Mouse (Mus musculus) mammary gland, adult 2 months (tissue): ENCODE measurements around the gene Olfr1318. TPM values are rescaled to one million over a fixed set of nuclear protein-coding genes. Genes with fewer than 3 reads are reported as not detected.

Experiments
- polyA plus RNA-seq: library from polyadenylated mRNA; depleted of rRNA; stranded (reverse); fragments of >200 nt; gene quantifications from 2 replicates; pipeline ENCODE4 v1.2.3, GENCODE M21; 2012; ENCODE audit warnings: low replicate concordance; rRNA removed

Gene Olfr1318
- not detected in 2 replicates for polyA plus RNA-seq

GRCm38 (mm10) chr2:112153898-112154297 is at the start of gene Olfr1318:
Olfr1318 (plus strand) TSS chr2:112154198.

DNA sequence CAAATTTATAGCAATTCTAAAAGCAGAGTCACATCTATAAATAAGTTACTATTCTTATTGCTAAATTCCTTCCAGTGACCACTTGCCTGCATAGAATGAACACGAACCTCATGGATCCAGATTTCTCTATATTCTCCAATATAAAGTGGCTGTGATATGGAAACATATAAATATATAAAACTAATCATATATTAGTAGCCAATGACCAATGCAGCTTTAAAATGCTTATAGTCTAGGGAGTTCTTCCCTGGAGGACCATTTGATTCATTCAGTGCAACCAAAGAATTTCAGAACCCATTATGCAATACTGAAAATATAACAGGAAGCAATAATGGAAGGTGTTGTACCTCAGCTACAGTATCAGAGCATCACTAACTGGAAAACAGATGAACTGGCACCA is 38.7 kb upstream of the Olfr1318 start, which contains the start of gene Olfr1315-ps1:
TSS of gene Olfr1315-ps1 (minus strand) at position 101 of the 400 bp plus-strand sequence.

DNA sequence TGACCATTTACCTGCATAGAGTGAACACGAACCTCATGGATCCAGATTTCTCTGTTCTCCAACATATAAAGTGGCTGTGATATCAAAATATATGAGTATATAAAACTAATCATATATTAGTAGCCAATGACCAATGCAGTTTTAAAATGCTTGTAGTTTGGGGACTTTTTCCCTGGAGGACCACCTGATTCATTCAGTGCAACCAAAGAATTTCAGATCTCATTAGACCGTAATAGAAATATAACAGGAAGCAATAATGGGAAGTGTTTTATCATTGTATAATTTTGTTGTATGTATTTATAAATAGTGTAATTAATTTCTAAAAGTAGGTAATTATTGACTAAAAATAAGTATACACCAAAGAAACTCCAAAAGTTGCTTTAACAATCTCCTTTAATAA is 19.1 kb upstream of the Olfr1318 start, which contains the start of gene Olfr1316:
TSS of gene Olfr1316 (minus strand) at position 101 of the 400 bp plus-strand sequence.

GRCm38 (mm10) chr2:112140029-112140428 is 14.0 kb upstream of the Olfr1318 start, which contains the start of gene Olfr1317:
Olfr1317 (plus strand) TSS chr2:112140329.

Other genes starting within 250 kb of the Olfr1318 start
- gene Olfr1306, start 237.9 kb upstream of the Olfr1318 start, polyA plus RNA-seq, result not detected in 2 replicates
- not detected in 2 replicates for gene Olfr1307, start 204.8 kb upstream of the Olfr1318 start, polyA plus RNA-seq
- not detected in 2 replicates for gene Olfr1308, start 189.3 kb upstream of the Olfr1318 start, polyA plus RNA-seq
- not detected in 2 replicates for gene Olfr1309, start 163.9 kb upstream of the Olfr1318 start, polyA plus RNA-seq
- gene Olfr1310, start 141.5 kb upstream of the Olfr1318 start, polyA plus RNA-seq, result not detected in 2 replicates
- not detected in 2 replicates for gene Olfr1311, start 129.8 kb upstream of the Olfr1318 start, polyA plus RNA-seq
- not detected in 2 replicates for gene Olfr1312, start 104.0 kb upstream of the Olfr1318 start, polyA plus RNA-seq
- not detected in 2 replicates for gene Olfr1313, start 76.4 kb upstream of the Olfr1318 start, polyA plus RNA-seq
- not detected in 2 replicates for gene Olfr1314, start 57.4 kb upstream of the Olfr1318 start, polyA plus RNA-seq
- gene Olfr1315-ps1, start 38.8 kb upstream of the Olfr1318 start, polyA plus RNA-seq, result not detected in 2 replicates
- not detected in 2 replicates for gene Olfr1316, start 19.2 kb upstream of the Olfr1318 start, polyA plus RNA-seq
- not detected in 2 replicates for gene Olfr1317, start 13.9 kb upstream of the Olfr1318 start, polyA plus RNA-seq
- gene Lpcat4, start 85.3 kb downstream of the Olfr1318 start, polyA plus RNA-seq, result 36.0 and 94.5 TPM in 2 replicates
- gene Nutm1, start 105.1 kb downstream of the Olfr1318 start, polyA plus RNA-seq, result not detected in 2 replicates
- gene Nop10, start 107.7 kb downstream of the Olfr1318 start, polyA plus RNA-seq, result 62.3 and 132 TPM in 2 replicates
- gene Slc12a6, start 111.6 kb downstream of the Olfr1318 start, polyA plus RNA-seq, result 35.2 and 45.7 TPM in 2 replicates
- gene Gm21985, start 112.1 kb downstream of the Olfr1318 start, polyA plus RNA-seq, result not detected in 2 replicates
- gene Emc4, start 213.8 kb downstream of the Olfr1318 start, polyA plus RNA-seq, result 67.8 and 129 TPM in 2 replicates
- 0.86 and 2.4 TPM in 2 replicates for gene Katnbl1, start 225.0 kb downstream of the Olfr1318 start, polyA plus RNA-seq